In genomic region chr12:110758932-110759331, GRCm38 (mm10) we compare ENCODE assay signal across 20 mouse cellular contexts. TPM values are rescaled to one million over a fixed set of nuclear protein-coding genes. Genes with fewer than 3 reads are reported as not detected.
DNase-seq lines count a peak whose midpoint lies in the region; ATAC-seq lines count a peak whose summit lies in the region.
"Had no signal": no experiment of that assay in that cellular context is flagged by ENCODE, and none has a peak within 500 bp of the region (broad histone marks: within the 10 kb centered on the region; RNA-seq: fewer than 3 reads in every experiment).

No protein-coding gene starts in this region.

- peak; percentile 51 for ATAC-seq in common myeloid progenitor, adult 5-6 weeks (replicated peaks; ENCODE audit: low read depth, poor library complexity, severe bottlenecking)
- ATAC-seq in megakaryocyte progenitor cell, adult 5-6 weeks (replicated peaks; ENCODE audit: poor library complexity): peak; percentile 17; the same call in 1 of the 2 replicates
- ATAC-seq: forebrain, embryonic 15.5 days; midbrain, embryonic 15.5 days had no signal

- peak; percentile 78 for DNase-seq in 416B (ENCODE audit: low read depth)
- peak; percentile 68 for DNase-seq in CD4-positive helper T cell, adult 2 months (ENCODE audit: low read depth, low spot score)
- no peak for DNase-seq in kidney, postnatal 14 days
- DNase-seq in embryo, embryonic 9.5 days (ENCODE audit: extremely low spot score): no peak
- DNase-seq in urinary bladder, postnatal 4 days (ENCODE audit: low spot score in 2 of 2): no peak
- DNase-seq: adrenal gland, postnatal 10 days; cerebellum, adult 18-20 months; cerebellum, postnatal 25 days; embryo, embryonic 11 days; gastrocnemius, postnatal 10 days; heart, adult 11 months; heart, postnatal 10 days; kidney, adult 8-10 months; kidney, postnatal 4 days; liver, embryonic 13.5 days; lung, embryonic 14.5 days had no signal

RNA-seq across cellular contexts. Expression of gene Wdr20, which starts 21.2 kb away (rescaled TPM):
- 29.8 and 32.0 TPM in 2 replicates for total RNA-seq in common myeloid progenitor, adult 5-6 weeks (2017)
- total RNA-seq in megakaryocyte progenitor cell, adult 5-6 weeks (2015): 21.3 and 22.8 TPM in 2 replicates
- 27.1 and 36.2 TPM in 2 replicates for total RNA-seq in megakaryocyte progenitor cell, adult 5-6 weeks (2017)

RNA-seq across cellular contexts. Expression of gene Hsp90aa1, which starts 56.4 kb away (rescaled TPM):
- 2,253 and 2,489 TPM in 2 replicates for total RNA-seq in common myeloid progenitor, adult 5-6 weeks (2017)
- total RNA-seq in megakaryocyte progenitor cell, adult 5-6 weeks (2015): 1,320 and 1,329 TPM in 2 replicates
- 1,319 and 1,619 TPM in 2 replicates for total RNA-seq in megakaryocyte progenitor cell, adult 5-6 weeks (2017)

Comparison
In these comparisons a context has a peak if more than half of its experiments do, and no peak if none do; other contexts are left out.
1. DNase-seq: peak in 416B (single experiment) and CD4-positive helper T cell, adult 2 months (single experiment); none in kidney, postnatal 14 days (single experiment), embryo, embryonic 9.5 days (single experiment) and urinary bladder, postnatal 4 days (0 of 2).